Mouse (Mus musculus): Measurements from ENCODE around the gene Nup205.

Gene Nup205

DNA sequence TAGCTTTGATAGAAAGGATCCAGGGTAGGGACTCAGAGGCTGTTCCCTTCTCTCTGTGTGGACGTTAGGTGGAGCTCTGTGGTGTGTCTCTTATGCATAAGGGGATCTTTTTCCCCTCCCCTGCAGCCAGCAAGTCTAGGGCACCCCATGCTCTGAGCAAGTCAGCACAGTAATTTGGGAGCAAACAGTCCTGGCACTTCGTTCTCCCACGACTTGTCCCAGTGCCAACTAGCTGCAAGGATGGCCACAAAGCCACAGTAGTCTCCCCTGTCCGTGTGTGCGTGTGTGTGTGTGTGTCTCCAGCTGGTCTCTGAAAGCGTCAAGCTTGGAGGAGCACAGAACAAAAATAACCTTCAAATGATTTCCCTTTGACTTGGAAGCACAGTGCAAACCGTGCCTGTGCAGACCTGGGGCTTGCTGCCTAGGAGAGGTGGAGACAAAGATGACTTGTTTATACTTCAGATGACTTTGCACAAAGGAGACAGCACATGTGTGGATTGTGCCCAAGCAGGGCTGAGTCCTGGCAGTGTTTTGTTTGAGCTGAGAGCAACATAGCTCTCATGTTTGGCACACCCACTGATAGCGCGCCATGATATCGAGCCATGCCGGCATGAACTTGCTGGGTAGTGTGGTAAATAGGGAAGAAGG, 111.0 kb downstream of the Nup205 start:
- peak; percentile 24 for DNase-seq (ENCODE audit: low spot score)

- no peak for DNase-seq (ENCODE audit: low spot score)
Measured at GRCm38 (mm10) chr6:35288920-35289319, 111.7 kb downstream of the Nup205 start.

DNA sequence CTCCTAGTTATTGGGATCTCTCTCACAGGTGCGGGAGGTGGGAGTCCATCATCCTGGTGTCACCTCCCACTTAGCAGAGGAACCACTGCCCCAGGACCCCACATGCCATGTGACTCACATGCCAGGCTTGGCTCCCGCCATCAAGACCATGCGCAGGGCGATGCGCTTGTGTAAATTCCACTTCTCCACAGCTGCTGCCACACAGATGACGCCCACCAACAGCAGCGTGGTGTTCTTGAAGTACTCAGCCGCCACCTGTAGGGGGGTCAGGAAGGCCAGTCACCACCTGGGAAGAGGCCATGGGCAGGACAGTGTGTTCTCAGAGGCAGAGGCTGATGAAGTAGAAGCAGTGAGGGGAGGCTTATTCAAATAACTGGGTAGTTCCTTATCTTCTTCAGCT, 112.5 kb downstream of the Nup205 start:
- DNase-seq (ENCODE audit: low spot score) = no peak

- no peak for DNase-seq (ENCODE audit: low spot score)
Measured at GRCm38 (mm10) chr6:35294964-35295363, 117.7 kb downstream of the Nup205 start.

- no peak for DNase-seq (ENCODE audit: low spot score)
Measured at GRCm38 (mm10) chr6:35297001-35297400, 119.8 kb downstream of the Nup205 start.
